Mouse (Mus musculus): Measurements from ENCODE around the gene Ankfn1.

Ankfn1 gene

GRCm38 (mm10) chr11:89579111-89579510 lies 198.3 kb downstream of the Ankfn1 start:
- no peak for DNase-seq (ENCODE audit: low read depth, low spot score)

- DNase-seq (ENCODE audit: low read depth, low spot score): no peak
Observed at GRCm38 (mm10) chr11:89574269-89574838, 203.1 kb downstream of the Ankfn1 start.

GRCm38 (mm10) chr11:89569391-89570145 lies 207.9 kb downstream of the Ankfn1 start:
- no peak for DNase-seq (ENCODE audit: low read depth, low spot score)

- no peak for DNase-seq (ENCODE audit: low read depth, low spot score)
Observed at GRCm38 (mm10) chr11:89568246-89568645, 209.2 kb downstream of the Ankfn1 start.

GRCm38 (mm10) chr11:89551441-89551840 lies 226.0 kb downstream of the Ankfn1 start:
- no peak for DNase-seq (ENCODE audit: low read depth, low spot score)

GRCm38 (mm10) chr11:89550921-89551320 lies 226.5 kb downstream of the Ankfn1 start:
- DNase-seq (ENCODE audit: low read depth, low spot score): no peak

- no peak for DNase-seq (ENCODE audit: low read depth, low spot score)
Observed at GRCm38 (mm10) chr11:89548786-89549185, 228.7 kb downstream of the Ankfn1 start.

GRCm38 (mm10) chr11:89546164-89546563 lies 231.3 kb downstream of the Ankfn1 start:
- peak; percentile 47 for DNase-seq (ENCODE audit: low read depth, low spot score)

GRCm38 (mm10) chr11:89544856-89545817 lies 232.3 kb downstream of the Ankfn1 start:
- DNase-seq (ENCODE audit: low read depth, low spot score): peak; percentile 27

GRCm38 (mm10) chr11:89538376-89538775 lies 239.1 kb downstream of the Ankfn1 start:
- DNase-seq (ENCODE audit: low read depth, low spot score): no peak

- no peak for DNase-seq (ENCODE audit: low read depth, low spot score)
Observed at GRCm38 (mm10) chr11:89527800-89528430, 249.5 kb downstream of the Ankfn1 start.

GRCm38 (mm10) chr11:89515501-89515901 lies 262.0 kb downstream of the Ankfn1 start:
- no peak for DNase-seq (ENCODE audit: low read depth, low spot score)

GRCm38 (mm10) chr11:89508675-89509324 lies 268.7 kb downstream of the Ankfn1 start:
- no peak for DNase-seq (ENCODE audit: low read depth, low spot score)

GRCm38 (mm10) chr11:89506595-89507245 lies 270.7 kb downstream of the Ankfn1 start:
- DNase-seq (ENCODE audit: low read depth, low spot score): no peak

- DNase-seq (ENCODE audit: low read depth, low spot score): no peak
Observed at GRCm38 (mm10) chr11:89505046-89505445, 272.4 kb downstream of the Ankfn1 start.

GRCm38 (mm10) chr11:89501796-89502195 lies 275.7 kb downstream of the Ankfn1 start:
- no peak for DNase-seq (ENCODE audit: low read depth, low spot score)

GRCm38 (mm10) chr11:89500961-89501360 lies 276.5 kb downstream of the Ankfn1 start:
- no peak for DNase-seq (ENCODE audit: low read depth, low spot score)

GRCm38 (mm10) chr11:89481084-89481483 lies 296.4 kb downstream of the Ankfn1 start:
- DNase-seq (ENCODE audit: low read depth, low spot score): no peak

- no peak for DNase-seq (ENCODE audit: low read depth, low spot score)
Observed at GRCm38 (mm10) chr11:89476927-89477326, 300.5 kb downstream of the Ankfn1 start.

- no peak for DNase-seq (ENCODE audit: low read depth, low spot score)
Observed at GRCm38 (mm10) chr11:89476047-89476446, 301.4 kb downstream of the Ankfn1 start.

GRCm38 (mm10) chr11:89472871-89473270 lies 304.6 kb downstream of the Ankfn1 start:
- DNase-seq (ENCODE audit: low read depth, low spot score): no peak

Measured in embryo, embryonic 11.5 days (tissue).